Mouse (Mus musculus) cerebral cortex, adult 2 months (tissue): ENCODE results near the gene Prr13.

ENCODE experiments used
- WGBS: fragments of 180-500 bp; shearing (Covaris S2); methylation state at CpG from one replicate; pipeline ENCODE4 v1.1.7; 2018; 5-methylcytosine and 5-hydroxymethylcytosine counted together

The Prr13 gene

GRCm38 (mm10) chr15:102458904-102459317 lies at the start of gene Prr13:
Gene Prr13 (plus strand): TSS chr15:102459028.
- 2% methylated on average over 19 of the region's 19 CpGs for WGBS

GRCm38 (mm10) chr15:102409286-102409685 lies 49.5 kb upstream of the Prr13 start:
- 85% methylated on average over 3 of the region's 3 CpGs for WGBS

- WGBS: 85% methylated on average over 1 of the region's 1 CpGs
Measured at GRCm38 (mm10) chr15:102411077-102411476, 47.8 kb upstream of the Prr13 start.

- WGBS: 61% methylated on average over 2 of the region's 2 CpGs
Measured at GRCm38 (mm10) chr15:102417524-102417923, 41.3 kb upstream of the Prr13 start.

- 19% methylated on average over 1 of the region's 1 CpGs for WGBS
Measured at GRCm38 (mm10) chr15:102420986-102421385, 37.8 kb upstream of the Prr13 start.

- 46% methylated on average over 3 of the region's 3 CpGs for WGBS
Measured at GRCm38 (mm10) chr15:102421437-102421836, 37.4 kb upstream of the Prr13 start.

- 95% methylated on average over 2 of the region's 2 CpGs for WGBS
Measured at GRCm38 (mm10) chr15:102423602-102424240, 35.1 kb upstream of the Prr13 start.

GRCm38 (mm10) chr15:102424657-102425056 lies 34.2 kb upstream of the Prr13 start:
- WGBS: 91% methylated on average over 2 of the region's 2 CpGs

GRCm38 (mm10) chr15:102426963-102427362 lies 31.9 kb upstream of the Prr13 start:
- 97% methylated on average over 1 of the region's 1 CpGs for WGBS

GRCm38 (mm10) chr15:102432046-102432445 lies 26.8 kb upstream of the Prr13 start:
- 85% methylated on average over 1 of the region's 1 CpGs for WGBS

- 91% methylated on average over 4 of the region's 4 CpGs for WGBS
Measured at GRCm38 (mm10) chr15:102433173-102433572, 25.7 kb upstream of the Prr13 start.

GRCm38 (mm10) chr15:102442490-102442889 lies 16.3 kb upstream of the Prr13 start:
- 54% methylated on average over 2 of the region's 2 CpGs for WGBS

- 73% methylated on average over 8 of the region's 8 CpGs for WGBS
Measured at GRCm38 (mm10) chr15:102445146-102445545, 13.7 kb upstream of the Prr13 start, which contains the start of gene Amhr2. Gene Amhr2 (plus strand): TSS chr15:102445367.

- WGBS: 79% methylated on average over 5 of the region's 6 CpGs
Measured at GRCm38 (mm10) chr15:102446448-102446847, 12.4 kb upstream of the Prr13 start.

- WGBS: 74% methylated on average over 8 of the region's 8 CpGs
Measured at GRCm38 (mm10) chr15:102449366-102449765, 9.5 kb upstream of the Prr13 start.

- WGBS: 35% methylated on average over 7 of the region's 7 CpGs
Measured at GRCm38 (mm10) chr15:102450928-102451327, 7.9 kb upstream of the Prr13 start.

GRCm38 (mm10) chr15:102451666-102452430 lies 7.0 kb upstream of the Prr13 start:
- 62% methylated on average over 26 of the region's 26 CpGs for WGBS

- 45% methylated on average over 6 of the region's 6 CpGs for WGBS
Measured at GRCm38 (mm10) chr15:102455993-102456392, 2.8 kb upstream of the Prr13 start.

GRCm38 (mm10) chr15:102458050-102458736 lies 635 bp upstream of the Prr13 start:
- 65% methylated on average over 5 of the region's 5 CpGs for WGBS

- 44% methylated on average over 6 of the region's 6 CpGs for WGBS
Measured at GRCm38 (mm10) chr15:102459381-102459780, 553 bp downstream of the Prr13 start.

GRCm38 (mm10) chr15:102459847-102460246 lies 1.0 kb downstream of the Prr13 start:
- WGBS: 64% methylated on average over 5 of the region's 5 CpGs

- WGBS: 77% methylated on average over 12 of the region's 12 CpGs
Measured at GRCm38 (mm10) chr15:102460409-102460808, 1.6 kb downstream of the Prr13 start.
